In the genomic region with DNA sequence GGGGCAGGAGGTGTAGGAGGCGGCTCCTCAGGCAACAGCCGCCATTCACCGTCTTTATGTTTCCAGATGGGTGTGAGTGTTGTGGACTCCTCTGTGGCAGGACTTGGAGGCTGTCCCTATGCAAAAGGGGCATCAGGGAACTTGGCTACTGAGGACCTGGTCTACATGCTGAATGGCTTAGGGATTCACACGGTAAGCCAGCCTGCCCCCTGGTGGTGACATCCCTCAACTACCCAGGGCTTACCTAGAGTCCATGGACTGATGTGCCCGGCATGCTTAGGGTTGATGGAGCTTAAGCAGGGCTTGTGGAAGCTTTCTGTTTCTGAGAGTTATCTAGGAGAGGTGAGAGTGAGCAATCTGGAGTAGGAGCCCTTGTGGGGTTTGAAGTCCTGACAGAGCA, we compare ENCODE assay signal across 8 mouse cellular contexts. TPM values are rescaled to one million over a fixed set of nuclear protein-coding genes. Genes with fewer than 3 reads are reported as not detected.
DNase-seq lines count a peak whose midpoint lies in the region; ATAC-seq and TF ChIP-seq lines count a peak whose summit lies in the region.

No protein-coding gene starts in this region.

- H3K27me3 ChIP-seq in intestine, postnatal 0 days (replicated peaks; ENCODE audit: control insufficient read depth, insufficient read depth, low read length) = no peaks in the 10 kb centered on the region
- no peaks in the 10 kb centered on the region for H3K27me3 ChIP-seq in intestine, embryonic 16.5 days (replicated peaks; ENCODE audit: control insufficient read depth, insufficient read depth, low read length)
- H3K27me3 ChIP-seq in heart, postnatal 0 days (ENCODE audit: control insufficient read depth, insufficient read depth, low read length) = no peaks in the 10 kb centered on the region

- H3K4me1 ChIP-seq in intestine, postnatal 0 days (replicated peaks; ENCODE audit: control insufficient read depth, insufficient read depth, low read length) = 0 out of 2 replicates have a peak, but pooled peaks cover 4% of the 10 kb centered on the region
- peaks cover 24% of the 10 kb centered on the region for H3K4me1 ChIP-seq in intestine, embryonic 16.5 days (ENCODE audit: control insufficient read depth, insufficient read depth, low read length)
- no peaks in the 10 kb centered on the region; the same call in 1 of the 2 replicates for H3K4me1 ChIP-seq in heart, postnatal 0 days (ENCODE audit: control insufficient read depth, insufficient read depth)

- H3K4me2 ChIP-seq in intestine, postnatal 0 days (replicated peaks; ENCODE audit: low read depth) = no peak overlapping the region
- H3K4me2 ChIP-seq in intestine, embryonic 16.5 days (ENCODE audit: low read depth, low read length) = no peak overlapping the region
- no peak overlapping the region for H3K4me2 ChIP-seq in heart, postnatal 0 days (ENCODE audit: low read depth, low read length)

- TF ChIP-seq EP300 in heart, postnatal 0 days (IDR thresholded peaks at IDR 0.05; ENCODE audit: low read depth) = no peak

- peaks cover 37% of the 10 kb centered on the region for H3K36me3 ChIP-seq in intestine, postnatal 0 days (ENCODE audit: control insufficient read depth, insufficient read depth)
- peaks cover 7% of the 10 kb centered on the region for H3K36me3 ChIP-seq in intestine, embryonic 16.5 days (ENCODE audit: control insufficient read depth, insufficient read depth, low read length)
- peaks cover 38% of the 10 kb centered on the region for H3K36me3 ChIP-seq in heart, postnatal 0 days (replicated peaks; ENCODE audit: control insufficient read depth, insufficient read depth, low read length)

- no peak overlapping the region for H3K27ac ChIP-seq in intestine, postnatal 0 days (ENCODE audit: low read depth, low read length)
- H3K27ac ChIP-seq in intestine, embryonic 16.5 days (ENCODE audit: low read length) = no peak overlapping the region
- H3K27ac ChIP-seq in heart, postnatal 0 days (ENCODE audit: low read depth) = no peak overlapping the region

- peak; percentile 97 for TF ChIP-seq CTCF in intestine, postnatal 0 days (IDR thresholded peaks at IDR 0.05; ENCODE audit: low read depth)
- TF ChIP-seq CTCF in heart, postnatal 0 days (IDR thresholded peaks at IDR 0.05; ENCODE audit: low read depth) = peak; percentile 98

- H3K9me3 ChIP-seq in intestine, postnatal 0 days (ENCODE audit: control insufficient read depth) = no peaks in the 10 kb centered on the region
- no peaks in the 10 kb centered on the region for H3K9me3 ChIP-seq in intestine, embryonic 16.5 days (ENCODE audit: control insufficient read depth, low read length)
- H3K9me3 ChIP-seq in heart, postnatal 0 days (replicated peaks; ENCODE audit: control insufficient read depth, low read length) = no peaks in the 10 kb centered on the region

- H3K9ac ChIP-seq in intestine, postnatal 0 days (ENCODE audit: low read depth, low read length) = no peak overlapping the region
- no peak overlapping the region for H3K9ac ChIP-seq in intestine, embryonic 16.5 days (ENCODE audit: low read depth, low read length)
- no peak overlapping the region for H3K9ac ChIP-seq in heart, postnatal 0 days (replicated peaks; ENCODE audit: low read depth, low read length)

- no peak for ATAC-seq in intestine, postnatal 0 days
- no peak for ATAC-seq in intestine, embryonic 16.5 days
- ATAC-seq in heart, postnatal 0 days (ENCODE audit: insufficient read depth, low read depth) = peak; percentile 40; the same call in 1 of the 2 replicates
- peak; percentile 58 for ATAC-seq in neutrophil, adult 5-6 weeks (ENCODE audit: extremely low read depth, insufficient number of reproducible peaks, low FRiP score, poor library complexity, severe bottlenecking)

- no peak overlapping the region for H3K4me3 ChIP-seq in intestine, postnatal 0 days (ENCODE audit: low read depth, low read length)
- H3K4me3 ChIP-seq in intestine, embryonic 16.5 days (ENCODE audit: low read length) = no peak overlapping the region
- H3K4me3 ChIP-seq in heart, postnatal 0 days (ENCODE audit: low read depth, low read length) = no peak overlapping the region

- intact Hi-C loops in left cerebral cortex, postnatal 4 days (cut with DNase I) = no loop called here

- WGBS in intestine, postnatal 0 days = 28% methylated on average over 5 of the region's 5 CpGs
- 27% methylated on average over 5 of the region's 5 CpGs for WGBS in intestine, embryonic 16.5 days
- WGBS in heart, postnatal 0 days = 24% methylated on average over 5 of the region's 5 CpGs

- DNase-seq in NIH3T3 (ENCODE audit: low read depth) = peak; percentile 89
- DNase-seq in cerebellum, postnatal 36 days = peak; percentile 82 to 86
- DNase-seq in heart, postnatal 0 days (ENCODE audit: low spot score) = peak; percentile 77
- DNase-seq in left cerebral cortex, postnatal 4 days = peak; percentile 83
- peak; percentile 85 for DNase-seq in thymus, postnatal 0 days (ENCODE audit: low spot score)

RNA-seq across cellular contexts. Expression of a gene that starts 2.8 kb away (rescaled TPM):
- 99.5 and 131 TPM in 2 replicates for polyA plus RNA-seq in intestine, postnatal 0 days (2015; fragmentation: Nextera tagmentation; extraction: Ambion mirVana)
- polyA plus RNA-seq in intestine, embryonic 16.5 days (2015; fragmentation: Nextera tagmentation; extraction: Ambion mirVana) = 127 and 130 TPM in 2 replicates
- total RNA-seq in heart, postnatal 0 days (2014; rRNA removed; ENCODE audit: low replicate concordance) = 6.7 and 18.2 TPM in 2 replicates
- 10.4 and 11.8 TPM in 2 replicates for polyA plus RNA-seq in heart, postnatal 0 days (2015; fragmentation: Nextera tagmentation; extraction: Ambion mirVana)
- total RNA-seq in left cerebral cortex, postnatal 4 days (2021) = 10 to 100 TPM; 30.9 to 35.8 TPM
- 8.0 and 10.3 TPM in 2 replicates for total RNA-seq in neutrophil, adult 5-6 weeks (2017)
- polyA plus RNA-seq in thymus, postnatal 0 days (2015; fragmentation: Nextera tagmentation; extraction: Ambion mirVana) = 41.8 and 43.9 TPM in 2 replicates

RNA-seq across cellular contexts. Expression of a gene that starts 11.7 kb away (rescaled TPM):
- polyA plus RNA-seq in intestine, postnatal 0 days (2015; fragmentation: Nextera tagmentation; extraction: Ambion mirVana) = 90.3 and 94.9 TPM in 2 replicates
- polyA plus RNA-seq in intestine, embryonic 16.5 days (2015; fragmentation: Nextera tagmentation; extraction: Ambion mirVana) = 111 and 115 TPM in 2 replicates
- 53.0 and 58.4 TPM in 2 replicates for total RNA-seq in heart, postnatal 0 days (2014; rRNA removed; ENCODE audit: low replicate concordance)
- 63.3 and 66.8 TPM in 2 replicates for polyA plus RNA-seq in heart, postnatal 0 days (2015; fragmentation: Nextera tagmentation; extraction: Ambion mirVana)
- total RNA-seq in left cerebral cortex, postnatal 4 days (2021) = 100 to 1,000 TPM; 110 to 122 TPM
- 41.0 and 44.9 TPM in 2 replicates for total RNA-seq in neutrophil, adult 5-6 weeks (2017)
- 145 and 149 TPM in 2 replicates for polyA plus RNA-seq in thymus, postnatal 0 days (2015; fragmentation: Nextera tagmentation; extraction: Ambion mirVana)

RNA-seq across cellular contexts. Expression of a gene that starts 14.5 kb away (rescaled TPM):
- polyA plus RNA-seq in intestine, postnatal 0 days (2015; fragmentation: Nextera tagmentation; extraction: Ambion mirVana) = 232 and 235 TPM in 2 replicates
- 147 and 165 TPM in 2 replicates for polyA plus RNA-seq in intestine, embryonic 16.5 days (2015; fragmentation: Nextera tagmentation; extraction: Ambion mirVana)
- 44.3 and 48.8 TPM in 2 replicates for total RNA-seq in heart, postnatal 0 days (2014; rRNA removed; ENCODE audit: low replicate concordance)
- polyA plus RNA-seq in heart, postnatal 0 days (2015; fragmentation: Nextera tagmentation; extraction: Ambion mirVana) = 97.5 and 101 TPM in 2 replicates
- 10 to 100 TPM; 30.2 to 33.9 TPM for total RNA-seq in left cerebral cortex, postnatal 4 days (2021)
- total RNA-seq in neutrophil, adult 5-6 weeks (2017) = 97.1 and 111 TPM in 2 replicates
- 70.1 and 72.8 TPM in 2 replicates for polyA plus RNA-seq in thymus, postnatal 0 days (2015; fragmentation: Nextera tagmentation; extraction: Ambion mirVana)

RNA-seq across cellular contexts. Expression of a gene that starts 26.3 kb away (rescaled TPM):
- polyA plus RNA-seq in intestine, postnatal 0 days (2015; fragmentation: Nextera tagmentation; extraction: Ambion mirVana) = 56.7 and 57.7 TPM in 2 replicates
- polyA plus RNA-seq in intestine, embryonic 16.5 days (2015; fragmentation: Nextera tagmentation; extraction: Ambion mirVana) = 41.3 and 47.2 TPM in 2 replicates
- 24.4 and 35.7 TPM in 2 replicates for total RNA-seq in heart, postnatal 0 days (2014; rRNA removed; ENCODE audit: low replicate concordance)
- 29.5 and 30.7 TPM in 2 replicates for polyA plus RNA-seq in heart, postnatal 0 days (2015; fragmentation: Nextera tagmentation; extraction: Ambion mirVana)
- 10 to 100 TPM; 31.0 to 38.1 TPM for total RNA-seq in left cerebral cortex, postnatal 4 days (2021)
- 58.7 and 77.3 TPM in 2 replicates for total RNA-seq in neutrophil, adult 5-6 weeks (2017)
- polyA plus RNA-seq in thymus, postnatal 0 days (2015; fragmentation: Nextera tagmentation; extraction: Ambion mirVana) = 174 and 180 TPM in 2 replicates

RNA-seq across cellular contexts. Expression of a gene that starts 40.2 kb away (rescaled TPM):
- 717 and 739 TPM in 2 replicates for polyA plus RNA-seq in intestine, postnatal 0 days (2015; fragmentation: Nextera tagmentation; extraction: Ambion mirVana)
- 214 and 254 TPM in 2 replicates for polyA plus RNA-seq in intestine, embryonic 16.5 days (2015; fragmentation: Nextera tagmentation; extraction: Ambion mirVana)
- 24.3 and 30.3 TPM in 2 replicates for total RNA-seq in heart, postnatal 0 days (2014; rRNA removed; ENCODE audit: low replicate concordance)
- 48.4 and 50.4 TPM in 2 replicates for polyA plus RNA-seq in heart, postnatal 0 days (2015; fragmentation: Nextera tagmentation; extraction: Ambion mirVana)
- 10 to 100 TPM; 44.2 to 46.8 TPM for total RNA-seq in left cerebral cortex, postnatal 4 days (2021)
- 366 and 368 TPM in 2 replicates for total RNA-seq in neutrophil, adult 5-6 weeks (2017)
- polyA plus RNA-seq in thymus, postnatal 0 days (2015; fragmentation: Nextera tagmentation; extraction: Ambion mirVana) = 56.0 and 63.5 TPM in 2 replicates

Comparison
In these comparisons a context has a peak if more than half of its experiments do, and no peak if none do; other contexts are left out.
1. ATAC-seq: peak in heart, postnatal 0 days (single experiment) and neutrophil, adult 5-6 weeks (single experiment); none in intestine, postnatal 0 days (single experiment) and intestine, embryonic 16.5 days (single experiment).
2. Peak in every context shown above with its lines, with median percentiles within 50 percentile points of each other: DNase-seq.